Mouse (Mus musculus): Measurements from ENCODE around the gene Tsc22d2. TPM values are rescaled to one million over a fixed set of nuclear protein-coding genes. Genes with fewer than 3 reads are reported as not detected.

Gene Tsc22d2
- polyA plus RNA-seq, 1 experiment from 2014 or later: 5.5 TPM

DNA sequence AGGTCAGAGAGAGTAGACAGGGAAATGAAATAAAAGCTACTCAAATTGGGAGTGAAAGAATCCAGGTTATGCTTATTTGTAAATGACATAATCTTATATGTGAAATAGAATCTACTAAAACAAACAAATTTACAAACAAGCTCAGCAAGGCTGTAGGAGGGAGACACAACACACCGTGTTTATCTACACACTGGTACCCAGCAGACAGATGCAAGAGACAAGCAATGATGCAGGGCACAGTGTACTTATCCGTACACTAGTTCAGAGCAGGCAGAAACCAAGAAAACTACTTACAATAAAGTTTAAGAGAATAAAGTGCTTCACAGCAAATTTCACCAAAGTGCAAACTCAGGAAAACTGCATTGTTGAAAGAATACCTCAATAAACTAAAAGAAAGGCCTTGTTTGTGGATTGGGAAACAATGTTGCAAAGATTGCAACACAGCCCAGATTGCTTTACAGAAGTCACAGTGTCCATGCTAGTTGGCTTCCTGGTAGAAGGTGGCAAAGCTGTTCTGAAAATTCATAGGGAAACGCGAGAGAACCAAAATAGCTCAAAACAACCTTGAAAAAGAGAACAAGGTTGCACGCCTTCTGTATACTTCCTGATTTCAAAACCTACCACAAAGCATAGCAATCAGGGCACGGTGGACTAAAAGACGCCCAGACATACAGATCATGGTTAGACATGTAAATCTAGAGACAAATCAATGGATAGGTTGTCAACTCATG is 93.7 kb downstream of the Tsc22d2 start:
- Histone ChIP-seq H3K27ac (ENCODE audit: low read depth) (peak overlapping the region; percentile 78), H3K36me3 (replicated peaks; ENCODE audit: insufficient read depth, low read length) (no peaks in the 10 kb centered on the region), H3K4me2 (ENCODE audit: low read depth, low read length) (peak overlapping the region; percentile 42; the same call in 1 of the 2 replicates), H3K9me3 (ENCODE audit: low read length) (no peaks in the 10 kb centered on the region), H3K4me3 (ENCODE audit: low read depth, low read length) (no peak overlapping the region), H3K9ac (replicated peaks) (no peak overlapping the region; the same call in 1 of the 2 replicates), H3K4me1 (ENCODE audit: insufficient read depth) (no peaks in the 10 kb centered on the region; the same call in 1 of the 2 replicates), H3K27me3 (ENCODE audit: insufficient read depth, low read length) (no peaks in the 10 kb centered on the region)
- 20% methylated on average over 7 of the region's 7 CpGs for WGBS (ENCODE audit: insufficient replicate concordance)
- TF ChIP-seq CTCF (IDR thresholded peaks at IDR 0.05; ENCODE audit: low read depth) (no peak), EP300 (IDR thresholded peaks at IDR 0.05; ENCODE audit: low read depth) (peak; percentile 63)
- DNase-seq (peak; percentile 33), ATAC-seq (peak; percentile 86)

DNA sequence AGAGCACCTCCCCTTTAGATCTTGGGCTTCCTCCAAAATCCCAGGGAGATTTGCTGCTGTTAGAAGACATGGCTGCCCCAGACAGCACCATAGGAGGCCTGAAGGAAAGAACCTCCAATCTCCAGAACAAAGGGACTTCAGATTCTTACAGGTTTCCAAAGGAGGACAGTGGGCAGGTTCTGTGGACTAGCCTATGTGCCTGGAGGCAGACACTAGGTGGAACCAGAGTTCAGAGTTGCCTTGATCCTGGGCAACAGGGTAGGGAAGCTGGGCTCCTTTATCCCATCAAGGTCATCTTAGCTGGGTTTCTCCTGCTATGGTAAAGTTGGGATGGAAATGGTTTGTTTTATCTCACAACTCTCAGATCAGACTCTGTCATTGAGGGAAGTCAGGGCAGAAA is 97.1 kb downstream of the Tsc22d2 start:
- H3K9ac ChIP-seq (replicated peaks): no peak overlapping the region
- H3K4me2 ChIP-seq (ENCODE audit: low read depth, low read length): no peak overlapping the region
- no peaks in the 10 kb centered on the region for H3K9me3 ChIP-seq (ENCODE audit: low read length)
- ATAC-seq (no peak), DNase-seq (no peak)
- no peak for TF ChIP-seq EP300 (IDR thresholded peaks at IDR 0.05; ENCODE audit: low read depth)
- peak; percentile 67 for TF ChIP-seq CTCF (IDR thresholded peaks at IDR 0.05; ENCODE audit: low read depth)
- H3K27me3 ChIP-seq (ENCODE audit: insufficient read depth, low read length): no peaks in the 10 kb centered on the region
- no peaks in the 10 kb centered on the region; the same call in 1 of the 2 replicates for H3K4me1 ChIP-seq (ENCODE audit: insufficient read depth)
- no peaks in the 10 kb centered on the region for H3K36me3 ChIP-seq (replicated peaks; ENCODE audit: insufficient read depth, low read length)
- no peak overlapping the region for H3K4me3 ChIP-seq (ENCODE audit: low read depth, low read length)
- no peak overlapping the region for H3K27ac ChIP-seq (ENCODE audit: low read depth)

DNA sequence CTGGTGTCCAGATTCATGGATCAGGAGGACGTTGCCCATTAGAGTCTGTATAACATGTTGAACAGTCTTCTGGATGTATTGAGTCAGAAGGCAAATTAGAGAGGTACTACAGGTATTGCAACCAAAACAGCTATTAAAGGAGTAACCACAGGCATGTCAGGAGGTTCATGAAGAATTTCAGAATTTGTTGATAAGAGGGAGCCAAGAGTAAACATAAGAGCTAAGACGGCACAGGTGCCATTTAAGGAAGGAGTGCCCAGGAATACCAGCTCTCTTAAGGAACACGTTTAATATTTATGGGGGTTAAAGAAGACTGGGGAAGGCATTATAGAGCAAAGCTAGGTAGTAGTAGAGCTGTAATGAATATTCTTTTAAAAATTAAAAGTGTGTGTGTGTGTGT is 98.2 kb downstream of the Tsc22d2 start:
- H3K9ac ChIP-seq (replicated peaks): no peak overlapping the region
- H3K4me1 ChIP-seq (ENCODE audit: insufficient read depth): no peaks in the 10 kb centered on the region; the same call in 1 of the 2 replicates
- 74% methylated on average over 3 of the region's 3 CpGs for WGBS (ENCODE audit: insufficient replicate concordance)
- DNase-seq (no peak), ATAC-seq (no peak)
- TF ChIP-seq EP300 (IDR thresholded peaks at IDR 0.05; ENCODE audit: low read depth) (no peak), CTCF (IDR thresholded peaks at IDR 0.05; ENCODE audit: low read depth) (no peak)
- no peaks in the 10 kb centered on the region for H3K27me3 ChIP-seq (ENCODE audit: insufficient read depth, low read length)
- H3K4me2 ChIP-seq (ENCODE audit: low read depth, low read length): no peak overlapping the region
- no peaks in the 10 kb centered on the region for H3K36me3 ChIP-seq (replicated peaks; ENCODE audit: insufficient read depth, low read length)
- H3K9me3 ChIP-seq (ENCODE audit: low read length): no peaks in the 10 kb centered on the region
- H3K4me3 ChIP-seq (ENCODE audit: low read depth, low read length): no peak overlapping the region
- no peak overlapping the region for H3K27ac ChIP-seq (ENCODE audit: low read depth)

DNA sequence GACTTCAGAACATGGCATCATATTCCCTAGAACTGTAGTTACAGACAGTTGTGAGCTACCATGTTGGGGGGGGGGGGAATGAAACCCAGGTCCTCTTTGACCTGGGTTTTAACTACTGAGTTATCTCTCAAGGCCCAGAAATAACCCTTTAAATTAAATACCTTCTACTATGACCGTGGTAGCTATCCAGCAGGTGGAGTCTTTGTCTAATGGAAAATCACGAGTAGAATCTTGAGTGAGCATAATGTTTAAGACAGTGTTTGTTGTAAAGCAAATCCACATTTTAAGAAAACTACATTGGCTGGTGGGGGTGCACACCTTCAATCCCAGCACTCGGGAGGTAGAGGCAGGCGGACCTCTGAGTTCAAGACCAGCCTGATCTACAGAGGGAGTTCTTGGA is 99.0 kb downstream of the Tsc22d2 start:
- no peaks in the 10 kb centered on the region for H3K9me3 ChIP-seq (ENCODE audit: low read length)
- WGBS (ENCODE audit: insufficient replicate concordance): 75% methylated on average over 4 of the region's 4 CpGs
- DNase-seq (no peak), ATAC-seq (no peak)
- TF ChIP-seq EP300 (IDR thresholded peaks at IDR 0.05; ENCODE audit: low read depth) (no peak), CTCF (IDR thresholded peaks at IDR 0.05; ENCODE audit: low read depth) (peak; percentile 22)
- peaks cover 5% of the 10 kb centered on the region for H3K4me1 ChIP-seq (ENCODE audit: insufficient read depth)
- H3K27me3 ChIP-seq (ENCODE audit: insufficient read depth, low read length): no peaks in the 10 kb centered on the region
- no peak overlapping the region for H3K9ac ChIP-seq (replicated peaks)
- no peaks in the 10 kb centered on the region for H3K36me3 ChIP-seq (replicated peaks; ENCODE audit: insufficient read depth, low read length)
- H3K4me3 ChIP-seq (ENCODE audit: low read depth, low read length): no peak overlapping the region
- no peak overlapping the region for H3K27ac ChIP-seq (ENCODE audit: low read depth)
- H3K4me2 ChIP-seq (ENCODE audit: low read depth, low read length): no peak overlapping the region

DNA sequence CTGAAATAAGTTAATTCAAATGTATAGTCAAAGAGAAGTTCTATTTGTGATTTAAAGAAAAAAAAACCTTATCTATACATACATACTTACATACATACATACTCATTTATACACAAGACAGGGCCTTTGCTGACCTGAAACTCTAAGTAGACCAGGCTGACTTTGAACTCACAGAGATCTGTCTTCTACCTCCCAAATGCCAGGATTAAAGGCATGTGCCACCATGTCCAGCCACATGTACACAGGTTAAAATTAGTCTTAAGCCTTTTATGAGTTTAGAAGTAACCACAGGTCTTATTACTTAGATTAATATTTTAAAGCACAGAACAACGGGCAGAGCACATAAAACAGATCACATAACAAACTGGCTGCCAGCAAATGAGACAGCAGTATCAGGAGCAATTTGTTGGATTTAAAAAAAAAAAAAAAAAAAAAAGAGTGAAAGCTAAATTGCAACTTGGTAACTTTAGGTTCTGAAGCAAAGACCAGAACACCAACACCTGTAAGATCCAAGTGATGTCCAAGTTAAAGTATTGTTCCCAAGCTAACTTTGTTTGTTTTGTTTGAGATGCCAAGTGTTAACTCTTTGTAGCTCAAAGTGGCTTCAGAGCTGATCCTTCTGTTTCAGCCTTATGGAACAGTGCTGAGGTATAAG is 101.6 kb downstream of the Tsc22d2 start:
- no peak for TF ChIP-seq CTCF (IDR thresholded peaks at IDR 0.05; ENCODE audit: low read depth)
- H3K9ac ChIP-seq (replicated peaks): no peak overlapping the region
- H3K9me3 ChIP-seq (ENCODE audit: low read length): no peaks in the 10 kb centered on the region
- H3K27ac ChIP-seq (ENCODE audit: low read depth): peak overlapping the region; percentile 74
- H3K27me3 ChIP-seq (ENCODE audit: insufficient read depth, low read length): no peaks in the 10 kb centered on the region
- H3K4me1 ChIP-seq (ENCODE audit: insufficient read depth): peaks cover 24% of the 10 kb centered on the region
- DNase-seq (no peak), ATAC-seq (no peak)
- H3K36me3 ChIP-seq (replicated peaks; ENCODE audit: insufficient read depth, low read length): peaks cover 7% of the 10 kb centered on the region; the same call in 1 of the 2 replicates
- 47% methylated on average over 1 of the region's 1 CpGs for WGBS (ENCODE audit: insufficient replicate concordance)
- no peak overlapping the region for H3K4me2 ChIP-seq (ENCODE audit: low read depth, low read length)
- H3K4me3 ChIP-seq (ENCODE audit: low read depth, low read length): no peak overlapping the region

Other genes with a start within 250 kb of the Tsc22d2 start
- 20.1 and 20.6 TPM in 2 replicates for gene Eif2a, start 111.1 kb downstream of the Tsc22d2 start, polyA plus RNA-seq (2015; fragmentation: Nextera tagmentation; extraction: Ambion mirVana)
- gene Serp1, start 111.2 kb downstream of the Tsc22d2 start, polyA plus RNA-seq (2015; fragmentation: Nextera tagmentation; extraction: Ambion mirVana): 115 and 118 TPM in 2 replicates
- 13.5 TPM in 2 replicates for gene Selenot, start 161.9 kb downstream of the Tsc22d2 start, polyA plus RNA-seq (2015; fragmentation: Nextera tagmentation; extraction: Ambion mirVana)
- gene Erich6, start 222.5 kb downstream of the Tsc22d2 start, polyA plus RNA-seq (2015; fragmentation: Nextera tagmentation; extraction: Ambion mirVana): not detected in 2 replicates

Measured in liver, postnatal 0 days (tissue).